Mouse (Mus musculus): ENCODE data around the gene E4f1.

GRCm38 (mm10) chr17:24480201-24480826, 10.2 kb upstream of the E4f1 start:
- no peak for TF ChIP-seq CTCF (IDR thresholded peaks at IDR 0.05; ENCODE audit: low read depth, low read length)
- no peak for TF ChIP-seq POLR2A (IDR thresholded peaks at IDR 0.05; ENCODE audit: borderline replicate concordance, low read depth, low read length)

Measured in bone marrow macrophage, adult 2 months (primary cell).